Mouse (Mus musculus) spleen, adult 12 weeks (tissue): Measurements from ENCODE around the gene Cops3.
A peak's percentile ranks its signal among the peaks of the same experiment; 100 is the strongest.

Experiments used
- DNase-seq: peaks from one replicate; pipeline ENCODE4 v3.0.0; 2022; ENCODE audit warnings: low spot score

Cops3 gene

DNA sequence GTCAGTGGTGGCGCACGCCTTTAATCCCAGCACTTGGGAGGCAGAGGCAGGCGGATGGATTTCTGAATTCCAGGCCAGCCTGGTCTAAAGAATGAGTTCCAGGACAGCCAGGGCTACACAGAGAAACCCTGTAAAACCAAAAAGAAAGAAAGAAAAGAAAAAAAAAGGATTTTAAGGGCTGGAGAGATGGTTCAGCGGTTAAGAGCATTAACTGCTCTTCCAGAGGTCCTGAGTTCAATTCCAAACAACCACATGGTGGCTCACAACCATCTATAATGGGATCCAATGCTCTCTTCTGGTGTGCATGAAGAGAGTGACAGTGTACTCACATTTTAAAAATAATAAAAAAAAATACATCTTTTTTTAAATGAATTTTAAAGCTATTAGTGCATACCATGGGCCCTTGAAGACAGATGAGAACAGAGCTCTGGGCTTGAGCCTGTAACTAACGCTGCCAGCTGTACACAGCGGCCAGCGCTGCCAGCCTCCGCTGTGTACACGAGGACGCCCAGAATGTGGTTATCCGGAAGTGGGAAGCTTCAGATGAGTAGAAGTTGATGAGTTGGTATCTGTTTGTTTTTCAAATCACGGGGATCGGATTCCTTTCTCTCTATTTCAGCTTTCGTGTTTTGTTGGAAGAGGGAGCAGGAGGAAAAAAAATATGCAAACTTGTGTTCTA is 29.0 kb downstream of the Cops3 start:
- DNase-seq = no peak

DNA sequence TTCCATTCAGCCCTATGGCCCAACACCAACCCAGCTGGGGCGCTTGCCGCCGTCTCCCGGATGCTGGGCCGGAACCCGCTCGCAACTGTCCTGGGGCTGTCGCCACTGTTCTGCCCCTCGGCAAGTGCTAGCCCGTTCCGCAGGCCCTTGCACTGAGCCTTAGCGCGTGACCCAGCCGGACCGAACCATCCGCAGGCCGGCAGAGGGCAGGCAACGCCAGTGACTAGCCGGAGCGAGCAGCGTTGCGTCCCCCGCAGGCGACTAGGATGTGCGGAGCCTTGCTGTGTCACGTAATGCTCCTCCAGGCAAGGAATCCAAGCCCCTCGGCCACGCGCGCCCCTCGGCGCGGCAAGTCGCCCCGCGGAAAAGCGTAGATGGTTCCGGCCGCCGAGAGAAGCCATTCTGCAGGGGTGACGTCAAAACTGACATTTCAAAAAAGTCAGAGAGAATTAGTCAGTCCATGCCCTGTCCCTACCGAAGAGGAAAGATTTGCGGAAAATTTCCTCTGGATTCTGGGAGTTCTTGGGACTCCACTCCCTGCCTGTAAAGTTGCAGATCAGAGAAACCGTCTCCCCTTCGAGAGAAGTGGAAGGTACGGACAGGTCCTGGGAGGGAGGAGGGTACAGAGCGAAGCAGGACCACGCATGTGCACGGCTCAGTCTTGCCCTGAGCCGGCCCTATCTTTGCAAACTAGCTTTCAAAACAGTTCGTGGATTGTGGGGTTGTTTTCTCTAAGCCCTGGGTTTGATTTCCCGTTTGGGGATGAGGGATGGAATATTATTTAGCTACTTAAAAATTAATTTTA is 29.8 kb downstream of the Cops3 start, which contains the start of gene Flcn:
Gene Flcn, minus strand, starts transcription at position 347 of the 805 bp plus-strand sequence.
- peak; percentile 89 for DNase-seq

DNA sequence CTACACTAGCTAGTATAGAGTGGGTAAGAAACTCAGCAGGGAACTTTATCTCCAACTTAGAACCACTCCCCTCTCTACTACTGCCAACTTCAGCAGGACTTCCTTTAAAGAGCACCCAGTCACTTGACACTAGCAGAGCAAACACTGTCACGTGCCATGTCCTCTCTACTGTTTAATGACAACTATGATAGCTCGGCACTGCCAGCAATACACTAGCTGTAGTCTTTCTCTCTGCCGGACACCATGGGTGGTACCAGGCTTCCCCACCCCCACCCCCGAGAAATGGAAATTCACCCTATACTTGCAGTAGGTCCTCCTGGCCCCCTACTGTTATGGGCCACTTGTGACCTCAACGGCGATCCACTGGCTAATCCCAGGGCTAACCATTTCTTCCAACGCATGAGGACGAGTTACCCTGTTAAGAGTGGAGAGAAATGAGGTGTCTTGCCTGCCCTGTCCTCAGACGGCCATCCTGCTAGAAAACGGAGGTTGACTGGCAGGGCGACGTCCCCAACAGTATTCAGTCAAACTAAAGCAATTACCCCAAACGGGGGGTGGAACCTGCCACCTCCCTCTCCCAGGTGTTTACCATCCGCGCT is 30.5 kb downstream of the Cops3 start:
- peak; percentile 11 for DNase-seq

DNA sequence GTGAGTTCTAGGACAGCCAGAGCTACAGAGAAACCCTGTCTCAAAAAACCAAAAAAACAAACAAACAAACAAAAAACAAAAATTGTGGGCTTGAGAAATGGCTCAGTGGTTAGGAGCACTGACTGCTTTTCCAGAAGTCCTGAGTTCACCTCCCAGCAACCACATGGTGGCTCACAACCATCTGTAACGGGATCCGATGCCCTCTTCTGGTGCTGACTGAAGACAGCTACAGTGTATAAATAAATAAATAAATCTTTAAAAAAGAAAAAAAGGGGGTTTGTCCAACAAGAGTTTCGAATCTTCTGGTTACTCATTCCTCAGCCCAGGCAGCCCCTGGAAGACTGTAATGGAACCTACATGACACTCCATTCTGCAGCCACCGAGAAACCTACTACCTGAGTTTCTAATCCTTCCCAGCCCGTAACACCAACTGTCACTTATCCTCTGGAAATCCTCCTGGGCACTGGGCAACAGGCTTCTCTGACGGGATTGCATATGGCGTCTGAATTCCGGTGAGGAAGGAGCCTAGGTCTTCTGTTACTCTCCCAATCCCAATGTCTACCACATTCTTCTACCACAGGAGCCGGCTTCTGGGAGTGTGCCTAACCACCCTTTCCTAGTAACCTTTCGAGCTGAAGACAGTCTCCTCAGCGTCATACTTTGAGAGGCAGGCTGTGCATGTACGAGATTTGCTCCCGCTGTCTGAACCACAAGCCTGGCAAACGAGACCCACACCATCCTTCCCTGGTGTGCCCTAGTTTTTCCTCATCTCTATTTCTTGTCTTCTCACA is 31.3 kb downstream of the Cops3 start:
- no peak for DNase-seq

DNA sequence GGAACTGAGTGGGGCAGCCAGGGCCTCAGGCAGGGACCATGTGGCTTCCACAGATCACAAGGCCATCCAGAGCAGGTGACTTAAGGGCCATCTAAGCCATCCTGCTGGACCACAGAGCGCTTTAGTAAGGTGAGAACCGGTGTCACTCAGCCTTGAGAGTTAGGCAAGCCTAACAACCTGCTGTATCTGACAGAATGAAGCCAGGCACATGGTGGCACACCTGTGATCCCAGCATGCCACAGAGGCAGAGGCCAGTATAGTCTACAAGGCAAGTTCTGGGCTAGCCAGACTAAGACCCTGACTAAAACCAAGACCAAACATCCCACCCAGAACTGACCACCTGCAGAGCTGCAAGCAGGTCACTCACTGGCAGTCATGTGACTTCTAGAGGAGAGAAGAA is 34.0 kb downstream of the Cops3 start:
- DNase-seq = no peak

DNA sequence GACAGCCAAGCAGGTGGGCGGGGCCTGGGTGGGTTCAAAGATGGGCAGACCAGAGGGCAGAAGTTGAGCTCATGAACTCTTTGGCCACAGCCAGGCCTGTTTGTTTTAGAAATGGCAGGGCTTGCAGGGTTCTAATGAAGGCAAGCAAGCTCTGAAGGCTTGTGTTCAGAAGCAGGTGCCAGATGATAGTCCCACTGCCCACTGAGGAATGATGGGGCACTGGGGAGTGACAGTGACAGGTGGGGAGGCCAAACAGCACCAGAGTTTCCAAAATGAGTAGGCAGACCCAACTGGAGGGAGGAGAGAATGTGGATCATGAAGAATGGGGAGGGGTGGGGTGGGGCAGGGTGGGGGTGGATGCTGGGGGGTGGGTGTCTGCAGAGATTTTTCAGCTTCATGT is 34.4 kb downstream of the Cops3 start:
- DNase-seq = no peak

DNA sequence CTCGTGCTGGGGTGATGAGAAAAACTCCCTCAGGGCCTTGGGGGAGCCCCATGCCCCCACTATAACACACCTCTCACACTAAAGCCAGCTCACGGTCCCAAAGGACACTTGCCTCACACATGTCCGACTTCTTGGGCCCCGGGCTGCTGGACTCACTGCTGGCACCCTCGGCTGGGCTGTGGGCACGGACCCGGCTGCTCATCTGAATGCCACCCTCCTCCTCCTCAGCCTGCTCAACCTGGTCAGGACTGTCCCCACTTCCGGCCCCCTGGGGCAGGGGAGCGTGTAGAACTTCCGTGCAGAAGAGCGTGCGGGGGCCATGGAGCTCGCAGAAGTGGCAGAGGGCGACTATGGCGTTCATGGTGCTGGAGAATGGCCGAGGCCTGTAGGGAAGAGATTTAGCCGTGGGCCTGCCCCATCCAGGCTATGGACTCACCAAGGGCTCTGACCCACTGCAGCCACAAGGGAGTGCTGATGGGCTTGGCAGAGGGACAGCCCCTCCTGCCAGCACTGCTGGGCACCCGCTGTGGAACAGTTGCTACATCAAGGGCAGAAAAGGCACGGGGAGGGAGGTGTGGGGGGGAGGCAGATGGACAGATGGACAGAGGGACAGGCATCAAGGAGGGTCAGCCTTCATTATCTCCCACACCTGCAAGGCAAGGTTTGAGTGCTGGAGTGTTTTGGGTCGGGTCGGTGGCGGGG is 35.1 kb downstream of the Cops3 start:
- no peak for DNase-seq

DNA sequence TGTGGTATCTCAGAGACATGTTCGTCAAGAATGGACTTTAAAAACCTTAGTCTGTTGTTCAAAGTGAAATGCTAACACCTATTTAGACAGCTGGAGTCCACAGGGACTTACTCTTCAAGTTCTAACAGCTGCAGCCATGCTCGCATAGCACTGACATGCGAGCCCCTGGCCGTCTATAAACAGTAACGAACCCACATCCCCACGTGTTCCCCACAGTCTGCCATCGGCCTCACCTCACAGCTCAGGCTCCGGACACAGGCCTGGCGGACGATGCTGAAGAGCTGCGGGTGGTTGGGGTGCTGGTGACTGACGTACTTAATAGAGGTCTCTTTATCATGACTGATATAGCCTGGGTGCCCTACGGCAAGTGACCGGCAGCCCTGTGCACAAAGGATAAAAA is 36.1 kb downstream of the Cops3 start:
- DNase-seq = no peak

DNA sequence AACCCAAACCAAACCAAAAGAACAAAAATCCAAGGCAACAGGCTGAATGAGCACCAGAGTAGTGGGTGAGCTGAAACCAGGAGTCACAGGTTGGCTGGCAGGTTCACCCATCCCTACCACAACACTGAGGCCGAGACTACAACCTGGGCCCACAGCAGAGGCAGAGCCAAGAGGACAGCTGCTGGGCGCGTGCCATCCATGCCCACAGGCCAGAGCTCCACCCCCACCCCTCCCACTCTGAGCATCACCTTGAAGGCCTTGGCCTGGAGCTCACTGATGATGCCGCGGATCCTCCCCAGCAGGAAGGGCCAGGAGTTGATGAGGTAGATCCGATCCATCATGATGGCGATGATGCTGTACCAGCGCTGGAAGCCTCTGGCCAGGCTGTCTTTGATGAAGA is 37.8 kb downstream of the Cops3 start:
- DNase-seq = no peak

DNA sequence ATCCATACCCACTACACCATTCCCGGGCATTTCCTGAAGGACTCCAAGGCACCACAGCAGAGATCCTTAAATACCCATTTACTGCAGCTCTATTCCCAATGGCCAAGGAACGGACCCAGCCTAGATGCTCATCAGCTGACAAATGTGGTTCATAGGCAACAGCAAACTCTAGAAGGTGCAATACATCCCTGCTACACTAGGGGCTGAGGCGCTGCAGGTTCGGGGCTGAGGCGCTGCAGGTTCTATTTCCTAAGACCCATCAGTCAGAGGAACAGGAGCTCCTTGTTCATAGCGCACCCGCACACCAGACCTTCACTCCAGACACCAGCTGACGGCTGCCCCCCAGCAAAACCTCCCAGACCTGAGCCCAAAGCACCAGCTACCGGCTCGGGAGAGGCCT is 39.2 kb downstream of the Cops3 start:
- no peak for DNase-seq

DNA sequence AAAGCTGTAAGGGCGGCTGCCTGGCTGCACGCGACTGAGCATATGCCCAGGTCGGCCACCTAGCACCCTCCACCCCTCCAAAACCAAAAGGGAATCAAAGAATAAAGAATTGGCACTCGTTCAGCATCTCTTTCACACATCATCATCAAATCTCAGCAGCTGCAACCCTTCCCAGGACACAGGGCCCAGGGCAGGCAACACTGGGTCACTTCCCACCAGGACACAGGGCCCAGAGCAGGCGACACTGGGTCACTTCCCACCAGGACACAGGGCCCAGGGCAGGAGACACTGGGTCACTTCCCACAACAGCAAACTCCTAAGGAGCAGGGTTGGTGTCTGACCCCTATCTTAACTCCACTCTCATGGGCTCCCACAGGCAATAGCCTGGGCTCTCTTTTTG is 46.2 kb downstream of the Cops3 start:
- DNase-seq = no peak

DNA sequence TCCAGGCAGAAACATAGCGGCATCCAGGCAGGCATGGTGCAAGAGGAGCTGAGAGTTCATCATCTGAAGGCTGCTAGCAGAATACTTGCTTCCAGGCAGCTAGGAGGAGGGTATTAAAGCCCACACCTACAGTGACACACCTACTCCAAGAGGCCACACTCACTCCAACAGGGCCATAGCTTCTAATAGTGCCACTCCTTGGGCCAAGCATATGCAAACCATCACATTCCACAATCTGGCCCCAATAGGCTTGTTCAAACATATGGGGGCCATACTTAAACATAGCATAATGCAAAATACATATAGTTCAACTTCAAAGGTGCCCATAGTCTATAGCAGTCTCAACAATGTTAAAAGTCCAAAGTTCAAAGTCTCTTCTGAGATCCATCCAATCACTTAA is 50.3 kb downstream of the Cops3 start:
- DNase-seq = no peak

DNA sequence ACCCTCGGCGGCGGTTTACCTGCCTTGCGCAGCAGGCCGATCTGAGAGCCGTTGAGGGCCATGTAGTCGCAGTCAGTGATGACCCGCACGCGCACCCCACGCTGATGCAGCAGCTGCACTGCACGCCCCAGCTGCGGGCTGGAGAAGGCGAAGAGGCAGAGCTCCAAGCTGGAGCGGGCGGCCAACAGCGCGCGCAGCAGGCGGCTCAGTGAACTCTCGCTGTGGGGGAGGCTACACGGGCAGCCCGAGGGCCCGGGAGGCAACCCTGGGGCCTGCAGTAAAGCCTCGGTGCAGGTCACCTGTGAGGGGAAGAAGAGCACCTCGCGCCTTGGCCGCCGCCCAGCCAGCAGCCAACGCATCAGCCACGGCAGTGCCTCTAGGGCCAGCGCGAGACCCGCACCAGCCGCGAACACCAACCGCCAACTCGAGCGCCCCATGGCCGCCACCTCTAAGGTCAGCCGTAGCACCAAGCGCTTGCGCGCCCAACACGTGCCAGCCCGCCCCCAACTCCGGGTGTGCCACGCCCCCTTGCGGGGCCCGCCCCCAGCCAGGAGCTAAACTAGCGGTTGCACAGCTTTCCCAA is 52.3 kb downstream of the Cops3 start, which contains the start of gene Pld6:
Gene Pld6, minus strand, starts transcription at position 447 of the 583 bp plus-strand sequence.
- peak; percentile 26 for DNase-seq

DNA sequence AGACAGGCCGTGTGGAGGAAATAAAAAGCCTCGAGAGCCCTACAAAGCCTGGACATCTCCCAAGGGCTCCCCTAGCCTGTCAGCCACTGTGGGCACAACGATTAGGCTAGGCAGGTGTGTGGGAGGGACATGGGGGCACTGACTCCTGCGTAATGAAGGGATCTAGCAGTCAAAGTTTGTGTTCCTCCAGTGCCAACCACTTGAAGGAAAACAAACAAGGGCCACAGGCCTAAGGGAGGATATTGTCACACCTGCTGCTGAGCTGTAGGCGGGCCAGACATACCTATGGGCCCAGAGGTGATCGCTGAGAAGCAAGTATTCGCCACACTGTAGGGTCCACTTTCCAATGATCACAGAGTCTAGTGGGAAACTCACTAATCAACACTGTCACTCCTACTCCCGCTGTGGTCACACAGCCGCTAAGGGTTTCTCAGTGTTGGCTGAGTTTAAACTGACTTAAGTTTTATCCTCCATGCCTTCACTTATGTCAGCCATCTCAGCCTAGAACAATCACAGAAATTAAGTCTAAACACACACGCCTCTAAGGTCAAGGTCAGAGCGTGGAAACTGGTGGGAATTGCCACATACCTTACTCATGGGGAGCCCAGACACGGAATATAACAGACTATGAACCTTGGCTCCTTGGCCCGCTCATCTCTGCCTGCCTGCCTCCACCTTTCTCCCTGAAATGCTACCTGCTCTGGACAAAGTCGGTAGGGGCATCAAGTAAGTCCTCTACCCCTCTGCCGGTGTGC is 53.0 kb downstream of the Cops3 start:
- DNase-seq = no peak

DNA sequence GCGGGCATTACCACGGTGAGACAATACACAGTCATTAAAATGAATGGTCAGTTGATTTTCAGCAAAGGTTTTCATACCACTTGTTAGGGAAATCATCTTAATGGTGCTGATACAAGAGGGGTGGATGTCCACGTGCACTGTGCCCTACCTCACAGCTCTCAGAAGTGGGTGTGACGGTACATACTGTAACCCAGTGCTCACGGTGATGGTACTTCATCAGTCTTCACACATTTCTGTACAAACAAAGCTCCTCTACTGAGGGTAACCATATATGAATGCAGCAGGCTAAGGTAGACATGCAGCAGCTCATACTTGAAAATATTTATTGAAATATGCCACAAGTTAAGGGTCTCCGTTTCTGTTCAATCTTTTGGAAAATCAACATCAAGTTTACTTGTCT is 56.0 kb downstream of the Cops3 start:
- no peak for DNase-seq

DNA sequence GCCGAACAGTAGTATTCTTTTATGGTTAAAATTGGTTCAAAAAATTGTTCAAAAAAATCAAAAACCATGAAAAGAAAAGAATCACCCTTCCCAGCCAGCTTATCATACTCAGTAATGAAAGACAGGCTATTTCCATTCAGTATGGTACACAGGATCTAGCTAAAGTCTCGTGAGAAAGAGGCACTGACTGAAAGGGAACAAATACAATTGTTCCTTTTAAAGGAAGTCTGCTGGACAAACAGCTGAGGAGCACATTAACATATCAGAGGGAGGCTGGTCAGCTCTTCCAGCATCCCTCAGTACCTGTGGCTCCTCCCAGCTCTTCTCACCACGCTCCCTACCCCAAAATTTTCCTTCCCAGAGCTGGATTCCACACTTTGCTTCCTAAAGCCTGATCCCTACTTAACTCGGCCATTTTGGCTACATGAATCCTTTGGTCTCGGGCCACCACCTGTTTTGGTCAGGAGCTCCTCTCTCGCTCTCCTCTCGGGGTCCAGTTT is 57.5 kb downstream of the Cops3 start:
- DNase-seq = no peak

DNA sequence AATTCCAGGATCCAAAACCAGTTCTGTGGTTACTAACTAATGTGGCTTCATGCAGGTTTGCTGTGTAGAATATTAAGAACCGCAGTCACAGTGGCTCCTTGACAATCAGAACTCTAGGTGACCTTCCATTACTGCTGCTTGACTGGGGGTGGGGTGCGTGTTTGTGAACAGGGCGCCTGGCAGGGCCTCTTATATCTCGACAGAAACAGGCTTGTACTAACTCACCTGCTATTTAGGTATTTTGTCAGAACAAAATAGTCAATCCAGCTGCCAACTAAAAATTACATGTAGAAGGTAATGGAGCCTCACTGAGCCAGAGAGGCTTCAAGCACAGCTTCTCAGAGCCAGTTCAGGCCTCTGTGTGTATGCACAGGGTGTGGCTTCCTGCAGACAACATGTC is 59.4 kb downstream of the Cops3 start:
- DNase-seq = no peak

DNA sequence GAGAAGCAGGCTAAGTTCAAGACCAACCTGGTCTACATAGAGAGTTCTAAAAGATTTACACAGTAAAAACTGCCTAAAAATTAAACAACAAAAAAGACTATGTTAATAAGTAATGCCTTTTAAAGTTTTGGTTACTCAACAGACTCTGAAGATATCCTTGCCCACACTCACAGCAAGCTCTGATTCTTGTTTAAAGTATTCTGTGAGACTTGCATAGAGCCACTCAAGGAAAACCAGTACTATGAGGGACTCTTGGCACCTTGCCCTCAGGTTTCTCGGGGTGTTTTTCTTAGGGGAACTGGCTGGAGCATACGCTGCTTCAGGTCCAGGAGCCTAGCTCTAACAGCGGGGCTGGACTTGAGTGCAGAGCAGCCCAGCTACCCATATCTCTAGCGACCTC is 60.2 kb downstream of the Cops3 start:
- no peak for DNase-seq

DNA sequence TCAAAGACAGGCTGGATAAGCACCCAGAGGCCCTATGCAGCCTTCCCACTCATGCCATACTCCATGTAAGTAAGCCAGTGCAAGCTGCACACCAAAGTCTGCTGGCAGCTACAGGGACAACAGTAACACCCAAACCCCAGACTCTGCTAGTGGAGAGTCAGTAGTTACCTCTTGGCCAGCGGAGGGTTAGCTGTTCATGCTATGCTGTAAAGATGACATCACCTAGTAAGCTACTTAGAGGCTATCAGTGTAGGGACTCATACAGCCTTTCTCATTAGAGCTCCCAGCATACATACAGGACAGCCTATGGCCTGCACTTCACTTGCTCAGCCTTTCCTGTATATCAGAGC is 60.8 kb downstream of the Cops3 start:
- DNase-seq = no peak

DNA sequence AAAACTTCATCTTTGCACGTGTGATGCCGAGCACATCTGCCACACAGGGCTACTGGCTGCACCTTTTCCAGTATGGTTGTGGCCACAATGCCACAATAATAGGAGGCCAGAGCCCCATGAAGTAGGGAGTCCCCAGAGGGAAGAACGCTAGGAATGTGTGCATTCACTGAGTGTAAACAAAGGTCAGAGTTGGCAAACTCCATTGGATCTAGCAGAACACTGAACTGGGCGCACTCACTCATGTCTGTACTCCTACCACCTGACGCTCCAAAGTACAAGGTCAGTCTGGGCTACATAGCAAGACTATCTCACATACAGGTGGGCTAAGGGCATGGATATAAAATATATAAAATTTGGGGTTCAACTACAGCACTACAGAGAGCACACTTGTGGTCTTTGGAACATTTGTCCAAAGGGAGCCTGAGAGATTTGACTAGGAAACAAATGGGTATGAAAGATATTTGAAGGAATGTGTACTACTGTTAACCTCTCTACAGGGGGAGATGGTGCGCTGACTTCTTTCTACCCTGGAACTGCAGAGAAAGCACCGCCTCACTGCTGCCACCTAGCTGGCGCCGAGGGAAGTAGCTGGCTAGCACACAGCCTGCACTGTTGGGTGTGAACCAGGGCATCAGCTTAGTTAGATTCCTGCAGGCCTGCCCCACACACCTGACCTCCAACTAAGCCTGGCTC is 61.3 kb downstream of the Cops3 start:
- DNase-seq = peak; percentile 56
